Mouse (Mus musculus) forebrain, embryonic 11.5 days (tissue): ENCODE results near the gene Gm10282. TPM values are rescaled to one million over a fixed set of nuclear protein-coding genes. Genes with fewer than 3 reads are reported as not detected.

Experiments
- ATAC-seq: fragments of 200-750 bp; cut with Nextera tagmentation; replicated peaks from 2 replicates; pipeline ENCODE4 v1.8.0; 2017; ENCODE audit warnings: moderate TSS enrichment; ENCODE audit not compliant: low FRiP score
- DNase-seq: peaks from one replicate; pipeline ENCODE4 v3.0.0-alpha.2; 2017; ENCODE audit warnings: low spot score
- H3K27ac ChIP-seq: fragments of 300-500 bp; sonication (generic); 2 replicates; pipeline ENCODE4 v1.5.1; 2014; ENCODE audit warnings: low read depth, low read length
- H3K27me3 ChIP-seq: fragments of 300-500 bp; sonication (generic); 2 replicates; pipeline ENCODE4 v1.6.1; 2014; ENCODE audit warnings: mild to moderate bottlenecking, low read length, mixed read lengths; ENCODE audit not compliant: control insufficient read depth, insufficient read depth
- H3K36me3 ChIP-seq: fragments of 300-500 bp; sonication (generic); 2 replicates; pipeline ENCODE4 v1.6.1; 2014; ENCODE audit warnings: mild to moderate bottlenecking, low read length, moderate library complexity, mixed read lengths; ENCODE audit not compliant: control insufficient read depth, insufficient read depth
- H3K4me1 ChIP-seq: fragments of 300-500 bp; sonication (generic); replicated peaks from 2 replicates; pipeline ENCODE4 v1.6.1; 2014; ENCODE audit warnings: low read length, mixed read lengths; ENCODE audit not compliant: control insufficient read depth, insufficient read depth
- H3K4me2 ChIP-seq: fragments of 300-500 bp; sonication (generic); 2 replicates; pipeline ENCODE4 v1.6.1; 2014; ENCODE audit warnings: low read depth, mild to moderate bottlenecking, low read length, moderate library complexity, mixed read lengths; ENCODE audit not compliant: severe bottlenecking
- H3K4me3 ChIP-seq: fragments of 300-500 bp; sonication (generic); 2 replicates; pipeline ENCODE4 v1.5.1; 2014; ENCODE audit warnings: low read depth, low read length
- H3K9ac ChIP-seq: fragments of 300-500 bp; sonication (generic); 2 replicates; pipeline ENCODE4 v1.6.1; 2014; ENCODE audit warnings: low read length
- H3K9me3 ChIP-seq: fragments of 300-500 bp; sonication (generic); 2 replicates; pipeline ENCODE4 v1.6.1; 2016; ENCODE audit warnings: low read length, mixed read lengths; ENCODE audit not compliant: control insufficient read depth
- WGBS: fragments of 180-500 bp; shearing (Covaris S2); extraction: QIAGEN DNeasy Blood & Tissue Kit; methylation state at CpG from one replicate; pipeline ENCODE4 v1.1.7; 2014; 5-methylcytosine and 5-hydroxymethylcytosine counted together
- polyA plus RNA-seq: library from polyadenylated mRNA; unstranded; fragments of >200 nt; fragmentation: Nextera tagmentation; extraction: Ambion mirVana; gene quantifications from 2 replicates; pipeline ENCODE4 v1.2.1, GENCODE M21; 2014

Gene Gm10282
- polyA plus RNA-seq, 1 experiment from 2014 or later = 48.2 TPM

DNA sequence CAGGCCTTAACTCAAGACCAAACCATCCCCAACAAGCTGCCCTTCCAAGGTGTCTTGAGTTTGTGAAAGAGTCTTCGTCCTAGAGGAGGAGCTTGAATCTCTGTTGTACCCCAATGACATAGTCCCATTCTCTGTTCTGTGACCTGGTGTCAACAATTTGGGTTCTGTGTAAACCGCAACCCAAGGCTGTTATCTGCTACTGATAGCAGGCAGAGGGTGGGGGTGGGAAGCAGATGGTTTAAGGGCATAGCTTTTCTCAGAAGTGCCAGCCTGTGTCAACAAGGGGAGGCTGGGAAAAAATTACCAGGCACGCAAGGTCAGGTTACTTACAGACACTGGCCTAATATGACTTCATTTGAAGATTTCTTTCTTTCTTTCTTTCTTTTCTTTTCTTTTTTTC, 27.8 kb downstream of the Gm10282 start:
- 86% methylated on average over 3 of the region's 3 CpGs for WGBS
- no peak for ATAC-seq
- Histone ChIP-seq H3K27ac (no peak overlapping the region), H3K36me3 (no peaks in the 10 kb centered on the region), H3K9ac (no peak overlapping the region), H3K4me2 (no peak overlapping the region), H3K27me3 (no peaks in the 10 kb centered on the region), H3K4me1 (no peaks in the 10 kb centered on the region), H3K9me3 (no peaks in the 10 kb centered on the region), H3K4me3 (no peak overlapping the region)
- DNase-seq = no peak

DNA sequence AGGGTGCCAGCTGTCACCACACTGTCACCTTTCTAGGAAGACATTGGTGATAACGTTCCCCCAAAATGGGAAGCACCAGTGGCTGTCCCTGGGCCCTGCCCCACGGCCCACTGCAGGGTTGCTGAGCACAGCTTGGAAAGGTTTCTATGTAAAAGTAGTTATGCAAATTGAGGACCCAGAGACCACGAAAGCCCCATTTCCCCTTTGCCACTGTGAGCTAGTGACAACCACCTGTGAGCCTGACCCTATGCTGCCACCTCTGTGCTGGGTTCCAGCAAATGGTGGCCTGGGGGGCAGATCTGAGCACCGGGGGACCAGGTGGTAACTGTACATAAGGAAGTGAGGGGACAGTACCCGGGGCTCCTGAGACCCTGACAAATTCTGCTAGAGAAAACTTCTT, 31.3 kb downstream of the Gm10282 start:
- Histone ChIP-seq H3K36me3 (no peaks in the 10 kb centered on the region), H3K4me3 (no peak overlapping the region), H3K27ac (no peak overlapping the region), H3K9me3 (no peaks in the 10 kb centered on the region), H3K9ac (no peak overlapping the region), H3K4me2 (no peak overlapping the region), H3K4me1 (no peaks in the 10 kb centered on the region), H3K27me3 (no peaks in the 10 kb centered on the region)
- DNase-seq (no peak), ATAC-seq (no peak)
- WGBS = 79% methylated on average over 5 of the region's 5 CpGs

DNA sequence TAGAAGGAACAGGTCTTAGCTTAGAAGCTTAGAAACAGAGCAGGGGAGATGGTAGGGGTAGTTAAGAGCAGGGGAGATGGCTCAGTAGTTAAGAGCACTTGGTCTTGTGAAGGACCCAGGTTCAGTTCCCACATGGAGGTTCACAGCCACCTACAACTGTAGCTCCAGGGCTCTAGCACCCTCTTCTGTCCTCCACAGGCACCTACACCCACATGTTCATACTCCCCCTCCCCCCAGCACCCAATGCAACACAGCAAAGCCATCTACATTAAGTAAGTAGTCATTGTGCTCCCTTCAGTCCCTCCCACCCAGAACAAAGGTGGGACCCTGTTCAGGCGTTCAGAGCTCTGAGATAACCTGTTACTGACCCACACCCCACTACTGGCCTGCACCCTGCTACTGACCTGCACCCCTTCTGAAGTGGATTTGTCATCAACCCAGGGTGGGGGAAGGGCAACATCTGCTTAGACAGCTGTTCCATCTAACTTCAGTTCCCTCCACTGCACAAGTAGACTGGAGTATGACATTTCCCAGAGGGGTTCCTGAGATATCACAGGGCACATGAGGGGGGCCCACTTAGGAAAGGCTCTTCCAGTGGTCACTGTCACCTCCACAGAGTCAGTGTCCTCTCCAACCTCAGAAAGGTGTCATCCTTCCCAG, 31.8 kb downstream of the Gm10282 start:
- ATAC-seq (no peak), DNase-seq (no peak)
- Histone ChIP-seq H3K9ac (no peak overlapping the region), H3K4me3 (no peak overlapping the region), H3K4me2 (no peak overlapping the region), H3K4me1 (no peaks in the 10 kb centered on the region), H3K27me3 (no peaks in the 10 kb centered on the region), H3K36me3 (no peaks in the 10 kb centered on the region), H3K9me3 (no peaks in the 10 kb centered on the region), H3K27ac (no peak overlapping the region)
- 83% methylated on average over 1 of the region's 1 CpGs for WGBS

GRCm38 (mm10) chr8:72272361-72272760, 32.7 kb downstream of the Gm10282 start:
- Histone ChIP-seq H3K4me2 (no peak overlapping the region), H3K9ac (no peak overlapping the region), H3K4me3 (no peak overlapping the region), H3K4me1 (no peaks in the 10 kb centered on the region), H3K36me3 (no peaks in the 10 kb centered on the region), H3K27ac (no peak overlapping the region), H3K9me3 (no peaks in the 10 kb centered on the region), H3K27me3 (no peaks in the 10 kb centered on the region)
- DNase-seq = peak; percentile 70
- WGBS = 12% methylated on average over 3 of the region's 3 CpGs
- ATAC-seq = no peak

DNA sequence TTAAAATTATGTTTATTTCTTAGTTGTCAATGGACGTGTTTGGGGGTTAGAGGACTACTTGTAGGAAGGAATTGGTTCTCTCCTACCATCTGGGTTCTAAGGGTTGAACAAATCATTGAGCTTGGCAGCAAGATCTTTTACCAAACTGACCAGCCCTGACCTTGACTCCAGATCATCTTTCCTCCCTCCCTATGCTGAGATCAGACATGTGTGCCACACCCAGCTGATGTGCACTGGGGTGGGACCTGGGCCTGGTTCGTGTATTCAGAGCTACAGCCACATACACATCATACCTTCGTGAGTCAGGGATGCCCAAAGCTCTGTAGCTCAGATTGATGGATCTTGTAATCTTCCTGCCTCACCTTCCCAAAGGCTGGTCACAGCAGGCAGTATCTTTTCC, 33.4 kb downstream of the Gm10282 start:
- no peaks in the 10 kb centered on the region for H3K4me1 ChIP-seq
- no peak overlapping the region for H3K27ac ChIP-seq
- no peaks in the 10 kb centered on the region for H3K36me3 ChIP-seq
- DNase-seq = no peak
- no peak for ATAC-seq
- WGBS = 68% methylated on average over 3 of the region's 3 CpGs
- H3K4me3 ChIP-seq = no peak overlapping the region
- H3K9me3 ChIP-seq = no peaks in the 10 kb centered on the region
- no peak overlapping the region for H3K4me2 ChIP-seq
- H3K27me3 ChIP-seq = no peaks in the 10 kb centered on the region
- H3K9ac ChIP-seq = no peak overlapping the region

DNA sequence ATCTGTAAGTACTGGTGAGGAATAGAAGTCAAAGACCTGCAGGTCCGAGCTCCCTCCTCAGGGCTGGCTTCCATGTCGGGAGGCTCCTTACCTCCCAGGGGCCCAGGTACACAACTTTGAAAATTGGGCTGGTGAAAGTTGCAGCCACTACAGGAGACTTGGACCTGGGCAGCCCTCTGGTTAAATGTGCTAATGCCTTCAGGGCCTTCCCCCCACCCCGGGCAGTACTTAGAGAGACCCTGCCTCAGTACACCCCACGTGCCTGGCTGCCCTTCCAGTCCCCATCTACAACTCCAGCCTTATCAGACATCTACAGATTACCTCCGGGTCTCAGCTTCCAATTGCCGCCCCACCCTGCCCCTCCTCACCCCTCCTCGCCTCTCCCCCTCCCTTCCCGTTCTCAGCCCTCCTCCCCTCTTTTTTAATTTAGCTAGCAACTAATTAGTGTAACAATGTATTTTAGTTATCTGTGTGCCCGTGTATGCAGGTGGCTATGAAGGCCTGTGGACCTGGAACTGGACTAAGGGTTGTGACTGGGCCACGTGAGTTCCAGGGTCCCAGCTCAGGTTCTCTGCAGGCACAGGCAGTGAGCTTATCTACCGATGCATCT, 33.9 kb downstream of the Gm10282 start:
- no peak overlapping the region for H3K4me3 ChIP-seq

GRCm38 (mm10) chr8:72270606-72271005, 34.5 kb downstream of the Gm10282 start:
- DNase-seq (no peak), ATAC-seq (no peak)
- WGBS = 84% methylated on average over 12 of the region's 12 CpGs

More for the DNA sequence above, 33.9 kb downstream of the Gm10282 start:
- Histone ChIP-seq H3K27me3 (no peaks in the 10 kb centered on the region), H3K36me3 (no peaks in the 10 kb centered on the region), H3K4me1 (no peaks in the 10 kb centered on the region), H3K9me3 (no peaks in the 10 kb centered on the region), H3K4me2 (no peak overlapping the region), H3K27ac (no peak overlapping the region), H3K9ac (no peak overlapping the region)
- DNase-seq (no peak), ATAC-seq (no peak)
- WGBS = 77% methylated on average over 11 of the region's 11 CpGs

GRCm38 (mm10) chr8:72268356-72268755, 36.7 kb downstream of the Gm10282 start:
- ATAC-seq (no peak), DNase-seq (no peak)
- H3K27ac ChIP-seq = 0 out of 2 replicates have a peak overlapping the region, but pooled peaks have one; percentile 4
- H3K9me3 ChIP-seq = no peaks in the 10 kb centered on the region
- WGBS = 91% methylated on average over 15 of the region's 15 CpGs
- H3K4me2 ChIP-seq = no peak overlapping the region
- no peaks in the 10 kb centered on the region for H3K27me3 ChIP-seq
- H3K9ac ChIP-seq = no peak overlapping the region
- H3K4me3 ChIP-seq = no peak overlapping the region
- no peaks in the 10 kb centered on the region for H3K36me3 ChIP-seq
- H3K4me1 ChIP-seq = no peaks in the 10 kb centered on the region

More at GRCm38 (mm10) chr8:72270606-72271005, 34.5 kb downstream of the Gm10282 start:
- Histone ChIP-seq H3K4me2 (no peak overlapping the region), H3K27ac (no peak overlapping the region), H3K4me1 (no peaks in the 10 kb centered on the region), H3K4me3 (no peak overlapping the region), H3K9ac (no peak overlapping the region), H3K9me3 (no peaks in the 10 kb centered on the region), H3K27me3 (no peaks in the 10 kb centered on the region), H3K36me3 (no peaks in the 10 kb centered on the region)

GRCm38 (mm10) chr8:72267106-72267505, 38.0 kb downstream of the Gm10282 start:
- Histone ChIP-seq H3K36me3 (no peaks in the 10 kb centered on the region), H3K9me3 (no peaks in the 10 kb centered on the region), H3K4me2 (no peak overlapping the region), H3K4me3 (no peak overlapping the region), H3K27me3 (no peaks in the 10 kb centered on the region), H3K4me1 (no peaks in the 10 kb centered on the region), H3K27ac (no peak overlapping the region), H3K9ac (no peak overlapping the region)
- no peak for DNase-seq
- ATAC-seq = no peak
- 99% methylated on average over 8 of the region's 8 CpGs for WGBS
